Mouse (Mus musculus) G1E (cell line): ENCODE data around the gene Sae1.

Source experiments
- CTCF ChIP-seq: IDR thresholded peaks from 2 replicates; pipeline ENCODE4 v1.5.1; 2012; ENCODE audit warnings: low read depth, low read length, inconsistent platforms, mixed read lengths
- GATA1 ChIP-seq: IDR thresholded peaks from 2 replicates; pipeline ENCODE4 v1.6.1; 2012; ENCODE audit warnings: borderline replicate concordance, low read length, inconsistent platforms, mixed read lengths

- no peak for TF ChIP-seq CTCF
- TF ChIP-seq GATA1 = no peak
Observed at GRCm38 (mm10) chr7:16399820-16400688, 12.4 kb upstream of the Sae1 start.
